Mouse (Mus musculus) skeletal muscle tissue, adult 2 months (tissue): ENCODE results near the gene Avpi1.
A peak's percentile ranks its signal among the peaks of the same experiment; 100 is the strongest.

Experiments
- DNase-seq: peaks from one replicate; pipeline ENCODE4 v3.0.0-alpha.2; 2012; ENCODE audit warnings: low read depth, low spot score

Avpi1 gene

GRCm38 (mm10) chr19:42128787-42129508 is at the start of gene Avpi1:
Avpi1 (minus strand) TSS chr19:42129059.
- peak; percentile 99 for DNase-seq

GRCm38 (mm10) chr19:42177461-42177860 is 48.6 kb upstream of the Avpi1 start:
- no peak for DNase-seq

- DNase-seq, result no peak
Observed at GRCm38 (mm10) chr19:42176841-42177240, 48.0 kb upstream of the Avpi1 start.

DNA sequence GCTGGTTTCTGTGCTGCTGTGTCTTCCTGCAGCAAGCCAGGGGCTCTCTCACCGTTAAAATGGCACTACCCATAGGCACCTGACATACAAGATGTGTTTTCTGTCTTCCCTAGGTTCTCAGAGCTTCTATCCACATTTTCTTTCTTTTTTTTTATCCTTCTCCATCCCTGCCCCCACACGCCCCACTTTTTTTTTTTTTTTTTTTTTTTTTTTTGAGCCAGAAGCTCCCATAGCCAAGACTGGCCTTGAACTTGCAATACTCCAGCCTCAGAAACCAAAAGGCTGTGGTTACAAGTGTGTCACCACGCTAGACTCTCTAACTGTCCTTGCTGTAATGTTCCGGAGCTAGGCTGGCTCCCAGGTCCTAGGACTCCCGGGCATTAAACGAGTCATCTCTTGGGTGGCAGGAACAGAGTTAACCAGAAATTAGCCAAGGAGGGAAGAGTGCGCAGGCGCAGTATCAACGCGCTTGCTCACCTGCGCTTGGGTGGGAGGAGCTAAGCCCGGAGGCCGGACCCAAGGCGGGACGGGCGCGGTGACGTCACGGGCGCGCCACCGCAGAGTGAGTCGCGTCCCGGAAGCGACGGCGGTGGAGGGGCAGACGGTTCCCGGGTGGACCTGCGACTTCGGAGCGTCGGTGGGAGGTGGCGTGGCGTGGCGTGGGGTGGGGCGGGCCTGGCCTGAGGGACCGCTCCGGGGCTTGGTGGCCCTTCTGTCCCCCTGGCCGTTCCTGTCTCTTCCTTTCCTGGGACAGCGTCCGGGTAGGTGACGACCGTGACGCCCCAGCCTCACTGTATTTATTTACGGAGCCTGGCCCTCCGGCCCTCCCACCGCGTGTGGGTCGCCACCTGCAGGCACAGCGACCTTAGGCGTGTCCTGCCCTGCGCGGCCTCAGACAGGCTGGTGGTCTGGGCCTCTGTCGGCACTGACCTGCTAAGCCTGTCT is 41.4 kb upstream of the Avpi1 start:
- DNase-seq, result peak; percentile 92

- no peak for DNase-seq
Observed at GRCm38 (mm10) chr19:42169322-42169975, 40.6 kb upstream of the Avpi1 start.

DNA sequence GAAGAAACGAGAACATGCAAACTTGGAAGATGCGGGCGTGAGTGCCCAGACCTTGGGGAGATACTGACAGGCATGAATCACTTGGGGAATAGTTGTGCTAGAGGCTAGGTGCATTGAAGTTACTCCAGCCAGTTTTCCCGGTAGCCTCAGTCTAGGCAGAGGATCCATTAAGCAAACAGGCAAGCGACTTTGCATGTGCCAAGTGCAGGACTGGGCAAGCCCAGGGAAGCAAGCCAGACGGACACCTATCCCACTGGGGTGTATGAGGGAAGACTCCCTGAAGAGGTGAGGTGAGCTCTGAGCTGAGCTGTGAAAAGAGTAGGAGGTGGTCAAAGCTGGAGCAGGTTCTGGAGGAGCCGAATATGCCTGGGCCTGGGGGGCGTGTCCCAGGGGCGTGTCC is 38.6 kb upstream of the Avpi1 start:
- DNase-seq, result no peak

GRCm38 (mm10) chr19:42166766-42167165 is 37.9 kb upstream of the Avpi1 start:
- DNase-seq, result no peak

DNA sequence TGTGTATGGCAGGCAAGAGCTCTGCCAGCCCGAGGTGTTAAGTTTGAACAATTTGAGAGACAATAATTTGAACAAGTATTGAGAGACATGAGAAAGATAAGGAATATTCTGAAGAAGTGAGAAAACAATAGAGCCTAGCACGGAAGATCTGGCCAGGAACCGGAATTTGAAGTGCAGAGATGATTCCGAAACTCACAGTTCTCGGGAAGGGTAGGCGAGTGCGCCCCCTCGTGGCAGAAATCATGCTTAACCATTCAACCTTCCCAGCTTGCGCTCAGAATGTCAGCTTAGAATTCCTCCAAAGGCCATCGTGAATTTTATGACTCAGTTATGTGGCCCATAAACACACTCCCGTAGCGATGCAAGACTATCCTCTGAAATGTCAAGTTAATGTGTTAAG is 37.3 kb upstream of the Avpi1 start:
- DNase-seq, result peak; percentile 67

- no peak for DNase-seq
Observed at GRCm38 (mm10) chr19:42164188-42164587, 35.3 kb upstream of the Avpi1 start.

DNA sequence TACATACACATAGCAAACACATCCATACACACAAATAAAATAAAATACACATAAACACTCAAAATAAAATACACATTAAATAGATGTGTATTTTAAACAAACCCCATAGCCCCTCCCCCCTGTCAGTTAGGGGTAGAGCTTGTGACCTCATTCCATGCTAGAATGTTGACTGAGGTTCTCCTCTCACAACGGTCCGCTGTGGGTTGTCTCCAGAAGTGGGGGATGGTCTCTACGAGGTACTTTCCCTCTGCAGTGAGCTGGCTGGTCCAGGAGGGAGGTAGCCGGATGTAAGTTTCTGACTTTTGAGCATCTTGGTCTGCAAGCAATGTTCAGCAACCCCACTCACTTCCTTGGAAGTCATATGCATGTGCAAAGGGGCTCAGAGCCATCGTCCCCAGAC is 34.9 kb upstream of the Avpi1 start, which contains the start of gene Zfyve27:
Zfyve27 (plus strand) TSS at position 188 of the 400 bp plus-strand sequence.
- no peak for DNase-seq

DNA sequence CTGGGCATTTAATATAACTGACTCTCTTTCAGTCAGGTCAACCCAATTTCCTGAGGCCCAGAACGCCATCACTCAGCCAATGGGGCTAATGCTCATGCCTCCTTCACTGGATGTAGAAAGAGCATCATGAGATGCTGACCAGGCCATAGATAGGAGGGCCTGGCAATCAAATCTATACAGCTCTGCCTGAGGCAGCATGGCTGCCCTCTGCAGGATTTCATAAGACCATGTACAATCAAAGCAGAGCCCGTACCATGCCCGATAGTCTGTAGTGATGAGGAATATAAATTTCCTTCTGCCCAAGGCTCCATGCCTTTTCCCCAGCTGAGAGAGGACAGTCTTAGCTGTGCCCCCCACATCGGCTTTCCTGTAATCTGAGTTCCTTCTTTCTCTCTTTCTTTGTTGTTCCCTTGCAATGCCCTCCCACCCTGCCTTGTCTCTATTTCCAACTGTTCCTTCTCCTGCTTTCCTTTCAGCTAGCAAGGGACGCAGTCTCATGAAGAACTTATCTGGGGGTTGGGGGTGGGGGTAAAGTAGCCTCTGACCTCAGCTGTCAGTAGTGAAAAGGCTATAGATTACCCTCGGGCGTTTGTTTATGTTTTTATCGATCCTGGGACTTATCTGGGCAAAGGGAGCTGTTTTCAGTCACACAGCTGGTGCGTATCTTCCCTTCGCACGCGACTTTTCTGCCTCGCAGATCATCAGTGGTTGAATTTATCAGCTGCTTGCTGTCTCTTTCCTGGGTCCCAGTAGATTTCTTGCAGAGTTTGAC is 29.6 kb upstream of the Avpi1 start:
- DNase-seq, result no peak

DNA sequence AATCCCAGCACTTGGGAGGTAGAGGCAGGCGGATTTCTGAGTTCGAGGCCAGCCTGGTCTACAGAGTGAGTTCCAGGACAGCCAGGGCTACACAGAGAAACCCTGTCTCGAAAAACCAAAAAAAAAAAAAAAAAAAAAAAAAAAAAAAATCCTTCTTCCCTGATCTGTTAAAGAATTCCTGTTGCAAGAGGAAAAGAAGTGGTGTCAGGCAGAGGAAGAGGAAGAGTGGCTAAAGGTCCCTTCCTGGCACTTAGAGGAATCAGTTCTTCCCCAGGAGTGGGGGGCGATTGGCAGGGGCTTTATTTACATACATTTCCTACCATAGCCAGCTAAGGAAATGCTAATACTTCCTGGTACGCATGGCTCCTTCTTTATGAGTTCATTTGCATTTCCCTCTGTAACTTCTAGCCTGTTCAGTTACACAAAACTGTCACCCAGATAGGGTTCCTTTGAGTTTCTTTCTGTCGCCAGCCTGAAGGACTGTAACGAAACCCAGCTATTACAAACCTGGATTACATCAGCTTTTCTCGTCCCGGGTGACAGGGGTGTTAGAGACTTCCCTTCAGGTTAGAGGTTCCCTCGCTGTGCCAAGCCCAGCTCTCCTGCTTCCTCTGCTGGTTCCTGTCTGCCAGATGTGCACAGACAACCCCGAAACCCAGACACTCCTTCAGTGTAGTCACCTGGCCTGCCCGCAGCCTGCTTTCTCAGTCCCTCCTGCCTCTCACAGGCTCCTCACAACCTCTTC is 28.8 kb upstream of the Avpi1 start:
- DNase-seq, result no peak

GRCm38 (mm10) chr19:42151990-42152389 is 23.1 kb upstream of the Avpi1 start:
- peak; percentile 92 for DNase-seq

GRCm38 (mm10) chr19:42148569-42148860 is 19.7 kb upstream of the Avpi1 start:
- DNase-seq, result peak; percentile 66

GRCm38 (mm10) chr19:42147769-42148568 is 19.1 kb upstream of the Avpi1 start:
- DNase-seq, result no peak

GRCm38 (mm10) chr19:42147170-42147768 is 18.4 kb upstream of the Avpi1 start, which contains the start of gene Marveld1:
Marveld1 (plus strand) TSS chr19:42147400.
- DNase-seq, result peak; percentile 81

GRCm38 (mm10) chr19:42146276-42147010 is 17.6 kb upstream of the Avpi1 start:
- peak; percentile 54 for DNase-seq

DNA sequence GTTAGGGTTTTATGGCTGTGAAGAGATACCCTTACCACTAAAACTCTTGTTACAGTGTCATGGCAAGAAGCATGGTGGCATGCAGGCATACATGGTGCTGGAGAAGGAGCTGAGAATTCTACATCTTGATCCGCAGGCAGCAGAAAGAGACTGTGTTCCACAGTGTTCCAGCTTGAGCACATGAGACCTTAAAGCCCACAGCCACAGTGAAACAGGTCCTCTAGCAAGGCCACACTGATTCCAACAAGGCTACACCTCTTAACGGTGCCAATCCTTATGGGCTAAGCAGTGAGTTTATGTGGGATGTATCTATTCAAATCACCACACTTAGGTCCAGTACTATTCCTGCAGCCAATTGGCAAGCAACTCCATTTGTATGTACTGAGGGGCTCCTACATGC is 16.9 kb upstream of the Avpi1 start:
- no peak for DNase-seq

DNA sequence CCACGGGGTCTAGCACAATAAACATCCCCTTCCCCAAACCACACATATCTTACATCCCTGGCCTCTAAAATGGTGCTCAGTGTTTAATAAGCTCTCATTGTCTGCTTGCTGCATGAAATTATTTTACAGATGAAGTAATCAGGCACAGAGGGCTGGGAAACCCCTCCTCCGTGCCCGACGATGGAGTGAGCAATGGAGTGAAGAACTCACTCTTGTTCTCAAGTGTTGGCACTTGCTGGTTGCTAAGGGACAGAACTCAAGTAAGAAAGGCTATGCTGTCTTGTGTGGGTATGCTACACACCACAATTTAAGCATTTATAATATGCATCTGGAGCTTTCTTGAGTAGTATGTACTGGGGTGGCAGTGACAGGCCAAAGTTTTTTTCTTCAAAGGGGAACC is 16.4 kb upstream of the Avpi1 start:
- no peak for DNase-seq
